Comparison of ENCODE assay signal across 8 mouse cellular contexts in the genomic region with DNA sequence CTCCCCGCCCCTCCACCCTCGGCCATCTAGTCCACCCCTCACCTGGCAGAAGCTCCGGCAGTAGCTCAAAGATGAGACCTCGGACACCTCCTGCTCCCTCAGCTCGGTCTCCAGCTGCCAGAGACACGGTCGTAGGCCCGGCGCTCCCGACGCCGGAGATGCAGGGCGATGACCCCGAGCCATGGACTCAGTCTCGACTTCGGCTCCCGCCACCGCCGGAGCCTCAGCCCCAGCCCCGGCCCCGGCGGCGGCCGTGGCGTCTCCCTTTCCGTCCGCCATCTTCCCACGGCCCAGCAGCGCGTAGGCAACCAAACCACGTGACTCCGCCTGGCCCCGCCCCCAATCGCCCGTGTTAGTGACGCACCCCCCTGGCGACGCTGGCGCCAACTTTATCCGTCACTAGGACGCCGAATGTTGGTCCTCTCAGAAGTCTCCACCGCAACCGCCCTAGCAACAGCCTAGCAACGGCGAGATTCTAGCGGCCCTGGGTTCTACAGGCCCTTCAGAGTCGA. TPM values are rescaled to one million over a fixed set of nuclear protein-coding genes. Genes with fewer than 3 reads are reported as not detected.
DNase-seq lines count a peak whose midpoint lies in the region; ATAC-seq lines count a peak whose summit lies in the region.

A gene (minus strand): TSS at position 292 of the 512 bp plus-strand sequence.

- no peaks in the 10 kb centered on the region for H3K9me3 ChIP-seq in hindbrain, embryonic 14.5 days (ENCODE audit: control insufficient read depth, low read length)

- peaks cover 18% of the 10 kb centered on the region for H3K4me1 ChIP-seq in hindbrain, embryonic 14.5 days (replicated peaks; ENCODE audit: control insufficient read depth, insufficient read depth, low read length)

- peak; percentile 97 for DNase-seq in R1 (ENCODE audit: low read depth, low spot score)
- DNase-seq in cerebellum, postnatal 25 days = peak; percentile 100
- peak; percentile 99 to 100 for DNase-seq in frontal cortex, postnatal 25 days (ENCODE audit: low spot score in 2 of 2)
- peak; percentile 100 for DNase-seq in hindbrain, embryonic 14.5 days (ENCODE audit: low spot score)
- peak; percentile 99 to 100 for DNase-seq in layer of hippocampus, postnatal 36 days
- peak; percentile 99 for DNase-seq in lung, postnatal 36 days
- DNase-seq in retina, postnatal 1 day = peak; percentile 98
- DNase-seq in urinary bladder, adult 18-20 months (ENCODE audit: low spot score in 2 of 2) = peak; percentile 96 to 100

- H3K27me3 ChIP-seq in hindbrain, embryonic 14.5 days (ENCODE audit: control insufficient read depth, insufficient read depth, low read length) = peaks cover 8% of the 10 kb centered on the region; the same call in 1 of the 2 replicates

- H3K9ac ChIP-seq in hindbrain, embryonic 14.5 days = peak within 1 kb of the TSS; percentile 94

- H3K4me2 ChIP-seq in hindbrain, embryonic 14.5 days (replicated peaks) = peak within 1 kb of the TSS; percentile 86

- under 1% methylated on average over 43 of the region's 48 CpGs for WGBS in hindbrain, embryonic 14.5 days

- peak within 1 kb of the TSS; percentile 95 for H3K27ac ChIP-seq in hindbrain, embryonic 14.5 days

- no peaks in the 10 kb centered on the region for H3K36me3 ChIP-seq in hindbrain, embryonic 14.5 days (replicated peaks; ENCODE audit: control insufficient read depth, insufficient read depth)

- peak within 1 kb of the TSS; percentile 85 for H3K4me3 ChIP-seq in hindbrain, embryonic 14.5 days (replicated peaks; ENCODE audit: low read length)

- peak; percentile 95 for ATAC-seq in hindbrain, embryonic 14.5 days (ENCODE audit: low FRiP score)

RNA-seq across cellular contexts. Expression of the gene that starts here (rescaled TPM):
- polyA plus RNA-seq in hindbrain, embryonic 14.5 days (2014; fragmentation: Nextera tagmentation; extraction: Ambion mirVana) = 24.0 and 25.5 TPM in 2 replicates
- 10 to 100 TPM; 31.5 to 36.5 TPM for total RNA-seq in layer of hippocampus, postnatal 36 days (2021)

Comparison
In these comparisons a context has a peak if more than half of its experiments do, and no peak if none do; other contexts are left out.
1. Peak in every context shown above with its lines: DNase-seq, ATAC-seq, H3K4me3 ChIP-seq and H3K27ac ChIP-seq.